Mouse (Mus musculus) liver, embryonic 14.5 days (tissue): ENCODE results near the gene Etnk1. TPM values are rescaled to one million over a fixed set of nuclear protein-coding genes. Genes with fewer than 3 reads are reported as not detected.

Experiments
- ATAC-seq: fragments of 200-750 bp; cut with Nextera tagmentation; 2 replicates; pipeline ENCODE4 v1.8.0; 2017; ENCODE audit warnings: moderate number of reproducible peaks, mild to moderate bottlenecking, moderate library complexity; ENCODE audit not compliant: insufficient read depth
- DNase-seq, 3 experiments: peaks; one replicate each; pipeline ENCODE4 v3.0.0-alpha.2; 2012 to 2013; ENCODE audit warnings: low read depth in 3 of 3, low spot score in 3 of 3
- H3K27ac ChIP-seq: fragments of 300-500 bp; sonication (generic); 2 replicates; pipeline ENCODE4 v1.5.1; 2014; ENCODE audit warnings: moderate library complexity, mild to moderate bottlenecking, control low read depth, inconsistent platforms
- H3K27me3 ChIP-seq: fragments of 300-500 bp; sonication (generic); 2 replicates; pipeline ENCODE4 v1.6.1; 2014; ENCODE audit warnings: mild to moderate bottlenecking, low read length, moderate library complexity; ENCODE audit not compliant: control insufficient read depth, insufficient read depth
- H3K36me3 ChIP-seq: fragments of 300-500 bp; sonication (generic); replicated peaks from 2 replicates; pipeline ENCODE4 v1.6.1; 2014; ENCODE audit warnings: low read depth; ENCODE audit not compliant: control insufficient read depth, insufficient read depth
- H3K4me1 ChIP-seq, 2 experiments: fragments of 200-500 bp in 1 of 2; fragments of 300-500 bp in 1 of 2; sonication (generic) in 1 of 2; replicated peaks; 2 replicates each; pipeline ENCODE4 v1.6.1; 2012 to 2014; ENCODE audit warnings: antibody characterized with exemption in 1 of 2, inconsistent platforms in 1 of 2, low read length in 1 of 2; ENCODE audit not compliant: control insufficient read depth in 2 of 2, insufficient read depth in 2 of 2
- H3K4me2 ChIP-seq: fragments of 300-500 bp; sonication (generic); 2 replicates; pipeline ENCODE4 v1.6.1; 2014; ENCODE audit warnings: low read depth, mild to moderate bottlenecking, control low read depth, moderate library complexity
- H3K4me3 ChIP-seq, 2 experiments: fragments of 200-500 bp in 1 of 2; fragments of 300-500 bp in 1 of 2; sonication (generic) in 1 of 2; 2 replicates each; pipeline ENCODE4 v1.5.1; 2012 to 2014; ENCODE audit warnings: low read depth in 2 of 2, low read length in 2 of 2, mild to moderate bottlenecking in 2 of 2, control low read depth in 1 of 2, inconsistent platforms in 1 of 2, moderate library complexity in 1 of 2; ENCODE audit not compliant: insufficient read depth in 1 of 2
- H3K9ac ChIP-seq: fragments of 300-500 bp; sonication (generic); replicated peaks from 2 replicates; pipeline ENCODE4 v1.6.1; 2014; ENCODE audit warnings: mild to moderate bottlenecking, control low read depth, moderate library complexity
- H3K9me3 ChIP-seq: fragments of 300-500 bp; sonication (generic); 2 replicates; pipeline ENCODE4 v1.6.1; 2016; ENCODE audit warnings: low read length, mixed read lengths; ENCODE audit not compliant: control insufficient read depth
- CTCF ChIP-seq: IDR thresholded peaks from 2 replicates; pipeline ENCODE4 v1.5.1; 2016; ENCODE audit warnings: antibody characterized with exemption, low read depth, control low read depth
- EP300 ChIP-seq: IDR thresholded peaks from 2 replicates; pipeline ENCODE4 v1.6.1; 2016; ENCODE audit warnings: antibody characterized with exemption, low read depth
- whole genome bisulfite sequencing: fragments of 180-500 bp; shearing (Covaris S2); extraction: QIAGEN DNeasy Blood & Tissue Kit; methylation state at CpG from one replicate; pipeline ENCODE4 v1.1.7; 2014; ENCODE audit not compliant: insufficient replicate concordance; 5-methylcytosine and 5-hydroxymethylcytosine counted together
- polyA plus RNA-seq, 2 experiments: library from polyadenylated mRNA; depleted of rRNA in 1 of 2; stranded (reverse) in 1 of 2; unstranded in 1 of 2; fragments of >200 nt; fragmentation: Nextera tagmentation in 1 of 2; extraction: Ambion mirVana in 1 of 2; gene quantifications; 2 replicates each; pipeline versions ENCODE4 v1.2.1 to v1.2.3; 2012 to 2014

Gene Etnk1
- polyA plus RNA-seq, 2 experiments = 7.5 to 12.1 TPM

GRCm38 (mm10) chr6:143174906-143175656 lies 8.1 kb downstream of the Etnk1 start:
- 37% methylated on average over 3 of the region's 3 CpGs for WGBS

DNA sequence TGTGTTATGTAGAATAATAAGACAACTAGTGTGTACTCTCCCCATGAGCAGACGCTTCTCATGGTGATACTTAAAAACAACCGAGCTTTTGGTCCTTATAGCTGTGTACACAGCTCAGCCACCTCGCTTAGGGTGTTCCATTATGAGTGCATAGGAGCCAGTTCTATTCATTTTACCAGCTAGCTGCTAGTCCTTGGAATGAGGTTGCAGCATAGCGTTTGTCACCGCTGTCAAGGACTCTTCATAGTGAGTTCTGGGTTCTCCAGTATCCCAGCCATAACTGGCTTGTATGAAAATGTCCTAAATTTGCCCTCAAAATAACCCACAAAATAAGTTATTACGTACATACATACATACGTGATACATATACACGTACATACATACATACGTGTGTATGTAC lies 9.1 kb downstream of the Etnk1 start:
- H3K9ac ChIP-seq = no peak overlapping the region
- no peaks in the 10 kb centered on the region; a peak in 1 of 4 replicates for H3K4me1 ChIP-seq
- ATAC-seq (no peak), DNase-seq (no peak)
- 86% methylated on average over 9 of the region's 9 CpGs for WGBS
- H3K4me3 ChIP-seq = no peak overlapping the region
- TF ChIP-seq EP300 (no peak), CTCF (no peak)
- H3K4me2 ChIP-seq = no peak overlapping the region
- H3K9me3 ChIP-seq = no peaks in the 10 kb centered on the region
- no peaks in the 10 kb centered on the region for H3K27me3 ChIP-seq
- H3K36me3 ChIP-seq = peaks cover 8% of the 10 kb centered on the region
- no peak overlapping the region for H3K27ac ChIP-seq

More at GRCm38 (mm10) chr6:143174906-143175656, 8.1 kb downstream of the Etnk1 start:
- Histone ChIP-seq H3K36me3 (peaks cover 10% of the 10 kb centered on the region), H3K4me3 (no peak overlapping the region), H3K27me3 (no peaks in the 10 kb centered on the region), H3K4me2 (no peak overlapping the region), H3K4me1 (peaks cover 0 to 2% of the 10 kb centered on the region in 2 experiments; a peak in 1 of 4 replicates), H3K9ac (no peak overlapping the region), H3K27ac (no peak overlapping the region), H3K9me3 (no peaks in the 10 kb centered on the region)
- no peak for DNase-seq
- TF ChIP-seq EP300 (no peak), CTCF (peak; percentile 72)
- ATAC-seq = peak; percentile 26

DNA sequence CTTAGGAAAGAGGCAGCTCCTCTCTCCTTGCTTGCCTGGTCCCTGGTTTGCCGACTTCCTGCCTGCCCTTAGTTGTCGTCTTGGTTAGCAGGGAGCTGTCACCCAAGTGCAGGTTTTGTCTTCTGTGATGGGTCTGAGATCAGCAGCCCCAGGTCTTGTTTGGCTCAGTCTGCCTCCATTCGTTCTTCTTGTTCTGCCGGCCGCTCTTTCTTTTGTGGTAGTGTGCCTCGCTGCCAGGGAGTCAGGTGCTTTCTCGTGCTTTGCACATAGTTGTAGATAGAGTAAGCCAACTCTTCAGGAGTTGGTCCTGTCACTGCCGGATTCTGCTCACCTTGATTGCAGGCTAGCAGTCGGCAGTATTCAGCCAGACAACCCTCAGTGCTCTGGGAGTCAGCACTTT lies 9.6 kb downstream of the Etnk1 start:
- no peak overlapping the region for H3K27ac ChIP-seq
- TF ChIP-seq EP300 (no peak), CTCF (no peak)
- H3K9me3 ChIP-seq = no peaks in the 10 kb centered on the region
- no peak overlapping the region for H3K9ac ChIP-seq
- no peak overlapping the region for H3K4me3 ChIP-seq
- peaks cover 6% of the 10 kb centered on the region for H3K36me3 ChIP-seq
- no peak overlapping the region for H3K4me2 ChIP-seq
- 74% methylated on average over 9 of the region's 9 CpGs for WGBS
- H3K27me3 ChIP-seq = no peaks in the 10 kb centered on the region
- H3K4me1 ChIP-seq = no peaks in the 10 kb centered on the region
- ATAC-seq (no peak), DNase-seq (no peak)

DNA sequence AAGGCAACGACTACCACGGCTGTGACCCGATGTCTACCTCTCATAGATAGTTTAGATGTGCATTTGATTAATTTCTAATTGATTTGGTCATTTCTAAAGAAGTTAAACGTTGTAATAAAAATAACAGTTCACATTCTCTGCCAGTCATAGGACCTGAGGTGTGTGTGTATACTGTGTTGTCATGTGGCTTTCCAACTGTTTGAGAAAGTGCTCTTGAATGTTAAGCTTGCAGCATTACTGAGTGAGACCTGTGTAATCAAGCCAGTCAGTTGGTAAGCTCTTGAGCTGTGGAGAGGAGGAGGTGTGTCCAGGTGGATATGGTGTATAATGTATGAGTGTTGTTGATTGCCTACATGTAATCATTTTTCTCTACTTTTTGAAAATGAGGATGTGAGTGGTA lies 12.2 kb downstream of the Etnk1 start:
- 76% methylated on average over 4 of the region's 4 CpGs for WGBS
- no peak for DNase-seq
- Histone ChIP-seq H3K36me3 (peaks cover 17% of the 10 kb centered on the region), H3K27ac (no peak overlapping the region), H3K9ac (no peak overlapping the region), H3K9me3 (no peaks in the 10 kb centered on the region), H3K4me3 (no peak overlapping the region), H3K4me1 (no peaks in the 10 kb centered on the region), H3K4me2 (no peak overlapping the region), H3K27me3 (no peaks in the 10 kb centered on the region)
- ATAC-seq = no peak
- TF ChIP-seq CTCF = no peak
- TF ChIP-seq EP300 = no peak

DNA sequence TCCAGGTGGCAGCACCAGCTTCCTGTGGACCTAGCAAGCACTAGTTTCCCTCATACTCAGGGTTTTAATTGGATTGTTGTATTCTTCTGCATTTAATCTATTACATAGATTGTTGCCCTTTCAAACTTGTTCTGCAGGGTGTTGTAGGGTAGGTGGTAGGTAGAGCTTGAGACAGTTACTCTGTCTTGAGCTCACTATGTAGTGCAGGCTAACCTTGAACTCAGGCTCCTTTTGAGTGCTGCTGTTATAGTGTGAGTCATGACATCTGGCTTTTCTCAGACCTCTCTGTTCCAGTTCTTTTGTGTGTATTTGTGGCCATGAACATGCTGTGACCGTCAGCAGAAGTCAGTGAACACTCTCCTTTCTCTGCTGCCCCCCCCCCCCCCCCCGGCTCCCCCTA lies 12.7 kb downstream of the Etnk1 start:
- Histone ChIP-seq H3K36me3 (peaks cover 17% of the 10 kb centered on the region), H3K9me3 (no peaks in the 10 kb centered on the region), H3K27me3 (no peaks in the 10 kb centered on the region), H3K4me3 (no peak overlapping the region), H3K4me2 (no peak overlapping the region), H3K4me1 (no peaks in the 10 kb centered on the region), H3K9ac (no peak overlapping the region), H3K27ac (no peak overlapping the region)
- DNase-seq (no peak), ATAC-seq (no peak)
- no peak for TF ChIP-seq EP300
- TF ChIP-seq CTCF = no peak
- 82% methylated on average over 2 of the region's 2 CpGs for WGBS
